Mouse (Mus musculus): ENCODE results near the gene Hagh. TPM values are rescaled to one million over a fixed set of nuclear protein-coding genes. Genes with fewer than 3 reads are reported as not detected.

Hagh gene
- total and polyA plus RNA-seq, 2 experiments from 2014 or later = 61.6 to 62.8 TPM

DNA sequence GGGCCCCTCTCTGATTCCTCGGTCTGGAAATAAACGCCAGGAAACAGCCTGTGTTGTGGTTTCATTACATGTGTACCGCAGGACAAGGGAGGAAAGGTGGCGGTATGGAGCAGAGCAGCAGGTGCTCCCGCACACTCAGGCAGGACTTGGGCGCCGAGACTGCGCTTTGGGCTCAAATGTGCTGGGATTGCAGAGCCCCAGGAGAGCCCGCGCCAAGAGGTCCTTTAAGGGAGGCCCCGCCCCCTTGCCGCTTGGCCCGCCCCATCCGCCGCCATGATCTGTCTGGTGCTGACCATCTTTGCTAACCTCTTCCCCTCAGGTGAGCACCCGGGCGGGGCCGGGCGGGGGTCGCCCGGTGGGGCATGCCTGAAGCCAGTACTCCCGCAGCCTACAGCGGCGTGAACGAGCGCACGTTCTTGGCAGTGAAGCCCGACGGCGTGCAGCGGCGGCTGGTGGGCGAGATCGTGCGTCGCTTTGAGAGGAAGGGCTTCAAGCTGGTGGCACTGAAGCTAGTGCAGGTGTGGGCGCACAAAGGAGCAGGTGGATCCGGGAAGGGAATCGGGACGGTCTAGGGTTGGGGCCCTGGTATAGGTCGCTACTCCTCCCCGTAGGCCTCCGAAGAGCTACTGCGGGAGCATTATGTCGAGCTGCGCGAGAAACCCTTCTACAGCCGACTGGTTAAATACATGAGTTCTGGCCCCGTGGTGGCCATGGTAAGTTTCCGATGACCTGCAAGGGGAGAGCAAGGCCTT is 56.5 kb downstream of the Hagh start, which contains the start of gene Nme3:
Gene Nme3, plus strand, starts transcription at position 260 of the 752 bp plus-strand sequence.
- peak; percentile 74 for DNase-seq
- peak; percentile 69 for ATAC-seq
- peak; percentile 49 for TF ChIP-seq CTCF (IDR thresholded peaks at IDR 0.05; ENCODE audit: low read depth)
- H3K27ac ChIP-seq (ENCODE audit: low read depth, low read length) = peak within 1 kb of the TSS; percentile 90
- H3K9ac ChIP-seq = peak within 1 kb of the TSS; percentile 91
- peaks cover 64% of the 10 kb centered on the region for H3K36me3 ChIP-seq (ENCODE audit: insufficient read depth)
- peak within 1 kb of the TSS; percentile 97 for H3K4me2 ChIP-seq (ENCODE audit: low read depth)
- peak within 1 kb of the TSS; percentile 77 for H3K4me3 ChIP-seq (ENCODE audit: low read depth, low read length)
- WGBS = 2% methylated on average over 50 of the region's 50 CpGs
- H3K27me3 ChIP-seq (ENCODE audit: insufficient read depth, low read length) = no peaks in the 10 kb centered on the region
- no peaks in the 10 kb centered on the region for H3K9me3 ChIP-seq (ENCODE audit: low read length)
- peaks cover 20% of the 10 kb centered on the region for H3K4me1 ChIP-seq (ENCODE audit: insufficient read depth)

DNA sequence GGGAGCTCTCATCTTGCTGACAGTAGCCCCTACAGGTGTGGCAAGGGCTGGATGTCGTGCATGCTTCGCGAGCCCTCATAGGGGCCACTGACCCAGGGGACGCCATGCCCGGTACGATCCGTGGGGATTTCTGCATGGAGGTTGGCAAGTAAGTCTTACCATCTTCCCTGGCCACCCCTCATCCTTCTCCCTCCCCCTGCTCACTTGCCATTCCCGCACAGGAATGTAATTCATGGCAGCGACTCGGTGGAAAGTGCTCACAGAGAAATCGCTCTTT is 57.0 kb downstream of the Hagh start:
- Histone ChIP-seq H3K9ac (peak overlapping the region; percentile 91), H3K27me3 (ENCODE audit: insufficient read depth, low read length) (no peaks in the 10 kb centered on the region), H3K4me2 (ENCODE audit: low read depth) (peak overlapping the region; percentile 97), H3K36me3 (ENCODE audit: insufficient read depth) (peaks cover 64% of the 10 kb centered on the region), H3K27ac (ENCODE audit: low read depth, low read length) (peak overlapping the region; percentile 90), H3K4me3 (ENCODE audit: low read depth, low read length) (peak overlapping the region; percentile 77), H3K9me3 (ENCODE audit: low read length) (no peaks in the 10 kb centered on the region), H3K4me1 (ENCODE audit: insufficient read depth) (peaks cover 20% of the 10 kb centered on the region)
- WGBS = 36% methylated on average over 11 of the region's 11 CpGs
- no peak for DNase-seq
- ATAC-seq = no peak
- no peak for TF ChIP-seq CTCF (IDR thresholded peaks at IDR 0.05; ENCODE audit: low read depth)

DNA sequence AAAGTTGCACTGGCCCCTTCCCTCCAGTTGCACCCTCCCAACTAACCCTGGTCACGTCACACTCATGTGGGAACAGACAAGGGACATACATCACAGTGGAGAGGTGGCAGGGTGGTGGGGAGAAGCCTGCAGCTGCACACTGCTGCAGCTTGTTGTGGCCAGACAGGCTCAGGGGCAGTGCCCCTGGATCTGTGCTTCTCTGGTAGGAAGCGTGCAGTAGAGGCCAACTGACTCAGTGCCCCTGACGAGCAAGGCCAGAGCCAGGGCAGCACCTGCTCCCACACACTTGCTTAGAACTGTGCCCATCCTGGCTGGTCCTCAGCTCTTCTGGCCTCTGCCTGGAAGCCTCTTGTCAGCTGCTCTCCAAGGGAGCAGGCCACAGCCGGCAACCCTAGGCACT is 57.7 kb downstream of the Hagh start:
- Histone ChIP-seq H3K9me3 (ENCODE audit: low read length) (no peaks in the 10 kb centered on the region), H3K27ac (ENCODE audit: low read depth, low read length) (no peak overlapping the region), H3K36me3 (ENCODE audit: insufficient read depth) (peaks cover 64% of the 10 kb centered on the region), H3K27me3 (ENCODE audit: insufficient read depth, low read length) (no peaks in the 10 kb centered on the region), H3K9ac (0 out of 2 replicates have a peak overlapping the region, but pooled peaks have one; percentile 14), H3K4me1 (ENCODE audit: insufficient read depth) (peaks cover 20% of the 10 kb centered on the region), H3K4me2 (ENCODE audit: low read depth) (peak overlapping the region; percentile 97), H3K4me3 (ENCODE audit: low read depth, low read length) (no peak overlapping the region)
- TF ChIP-seq CTCF (IDR thresholded peaks at IDR 0.05; ENCODE audit: low read depth) = no peak
- WGBS = 78% methylated on average over 4 of the region's 4 CpGs
- ATAC-seq (no peak), DNase-seq (no peak)

DNA sequence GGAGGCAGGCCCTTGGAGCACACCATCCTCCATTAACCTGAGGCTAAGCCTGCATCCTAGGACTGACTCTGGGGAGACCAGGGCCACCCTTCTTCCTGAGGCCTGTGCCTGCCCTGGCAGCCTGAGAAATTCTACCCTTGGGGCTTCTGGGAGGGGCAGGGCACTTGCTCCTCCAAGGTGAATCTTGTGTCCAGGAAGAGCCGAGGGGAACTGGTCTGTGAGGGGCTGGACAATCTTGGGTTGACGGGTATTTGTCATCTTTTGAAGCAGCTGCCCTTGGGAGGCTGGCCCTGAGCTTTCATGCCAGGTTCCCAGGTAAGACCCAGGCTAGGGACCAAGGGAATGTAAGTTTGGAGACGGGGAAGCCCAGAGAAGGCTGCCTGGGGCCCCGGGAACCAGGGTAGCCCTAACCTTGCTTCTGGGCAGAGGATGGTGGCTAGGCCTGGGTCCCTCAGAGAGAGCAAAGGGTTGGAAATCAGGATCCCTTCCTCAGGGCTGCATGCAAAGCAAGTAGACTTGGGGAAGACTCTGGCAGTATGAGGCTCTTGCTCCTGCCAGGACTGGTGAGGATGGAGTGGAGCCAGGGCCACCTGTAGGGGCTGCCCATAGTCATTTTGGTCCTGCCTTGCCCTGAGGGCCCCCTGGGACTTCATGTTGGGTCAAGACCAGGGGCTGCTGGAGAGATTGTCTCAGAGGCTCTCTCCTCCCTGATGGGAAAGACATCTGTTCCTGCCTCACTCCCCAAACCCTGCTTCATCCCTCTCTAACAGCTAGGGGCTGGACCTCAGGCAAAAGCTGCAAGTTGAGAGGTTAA is 58.3 kb downstream of the Hagh start:
- H3K4me2 ChIP-seq (ENCODE audit: low read depth) = no peak overlapping the region
- 79% methylated on average over 4 of the region's 4 CpGs for WGBS
- TF ChIP-seq CTCF (IDR thresholded peaks at IDR 0.05; ENCODE audit: low read depth) = no peak
- DNase-seq (no peak), ATAC-seq (no peak)
- no peaks in the 10 kb centered on the region for H3K27me3 ChIP-seq (ENCODE audit: insufficient read depth, low read length)
- no peaks in the 10 kb centered on the region for H3K9me3 ChIP-seq (ENCODE audit: low read length)
- no peak overlapping the region for H3K27ac ChIP-seq (ENCODE audit: low read depth, low read length)
- H3K4me1 ChIP-seq (ENCODE audit: insufficient read depth) = peaks cover 20% of the 10 kb centered on the region
- H3K9ac ChIP-seq = no peak overlapping the region
- H3K36me3 ChIP-seq (ENCODE audit: insufficient read depth) = peaks cover 64% of the 10 kb centered on the region
- H3K4me3 ChIP-seq (ENCODE audit: low read depth, low read length) = no peak overlapping the region

DNA sequence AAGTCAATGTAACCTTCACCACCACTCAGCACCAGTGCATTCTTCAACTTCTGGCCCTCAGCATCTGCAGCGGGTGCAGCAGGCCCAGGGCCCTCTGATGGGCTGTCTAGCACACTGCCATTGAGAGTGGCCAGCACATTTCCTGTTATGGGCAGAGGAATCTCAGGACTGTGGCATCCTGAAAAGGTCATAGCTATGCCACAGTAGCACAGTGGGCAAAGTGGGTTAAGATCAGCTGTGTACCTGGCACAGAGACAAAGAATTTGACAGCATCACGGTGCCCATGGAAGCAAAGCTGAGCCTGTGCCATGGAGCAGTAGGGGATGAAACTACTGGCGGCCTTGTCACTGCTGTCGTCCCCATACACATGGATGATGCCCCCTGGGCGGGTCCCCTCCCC is 59.2 kb downstream of the Hagh start:
- H3K36me3 ChIP-seq (ENCODE audit: insufficient read depth) = peaks cover 67% of the 10 kb centered on the region
- TF ChIP-seq CTCF (IDR thresholded peaks at IDR 0.05; ENCODE audit: low read depth) = no peak
- no peak for ATAC-seq

DNA sequence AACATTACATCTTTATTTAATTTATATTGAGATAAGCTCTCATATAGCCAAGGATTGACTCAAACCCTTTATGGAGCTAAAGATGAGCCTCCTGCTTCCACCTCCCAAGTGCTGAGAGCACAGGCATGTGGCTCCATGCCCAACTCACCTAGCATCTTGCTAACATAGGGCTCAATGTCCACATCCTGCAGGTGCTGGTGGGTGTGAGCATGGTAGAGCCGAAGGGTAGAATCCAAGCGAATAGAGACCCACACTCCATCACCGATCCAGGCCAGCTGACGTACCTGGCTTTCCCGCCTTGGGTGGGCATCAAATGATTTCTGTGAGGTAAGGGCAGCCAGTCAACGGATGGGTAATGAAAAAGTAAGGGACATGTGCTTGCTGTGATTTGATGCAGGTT is 60.1 kb downstream of the Hagh start:
- no peak overlapping the region for H3K4me3 ChIP-seq (ENCODE audit: low read depth, low read length)
- 96% methylated on average over 6 of the region's 6 CpGs for WGBS
- no peak overlapping the region for H3K4me2 ChIP-seq (ENCODE audit: low read depth)
- H3K36me3 ChIP-seq (ENCODE audit: insufficient read depth) = peaks cover 76% of the 10 kb centered on the region
- no peak for TF ChIP-seq CTCF (IDR thresholded peaks at IDR 0.05; ENCODE audit: low read depth)
- no peak overlapping the region for H3K27ac ChIP-seq (ENCODE audit: low read depth, low read length)
- H3K4me1 ChIP-seq (ENCODE audit: insufficient read depth) = peaks cover 11% of the 10 kb centered on the region
- no peaks in the 10 kb centered on the region for H3K9me3 ChIP-seq (ENCODE audit: low read length)
- H3K27me3 ChIP-seq (ENCODE audit: insufficient read depth, low read length) = no peaks in the 10 kb centered on the region
- no peak for ATAC-seq
- H3K9ac ChIP-seq = no peak overlapping the region
- DNase-seq = no peak

More for the DNA sequence above, 59.2 kb downstream of the Hagh start:
- Histone ChIP-seq H3K4me3 (ENCODE audit: low read depth, low read length) (no peak overlapping the region), H3K27me3 (ENCODE audit: insufficient read depth, low read length) (no peaks in the 10 kb centered on the region), H3K4me2 (ENCODE audit: low read depth) (no peak overlapping the region), H3K9ac (no peak overlapping the region), H3K27ac (ENCODE audit: low read depth, low read length) (no peak overlapping the region), H3K9me3 (ENCODE audit: low read length) (no peaks in the 10 kb centered on the region), H3K4me1 (ENCODE audit: insufficient read depth) (peaks cover 13% of the 10 kb centered on the region)
- DNase-seq = no peak
- WGBS = 75% methylated on average over 5 of the region's 5 CpGs

DNA sequence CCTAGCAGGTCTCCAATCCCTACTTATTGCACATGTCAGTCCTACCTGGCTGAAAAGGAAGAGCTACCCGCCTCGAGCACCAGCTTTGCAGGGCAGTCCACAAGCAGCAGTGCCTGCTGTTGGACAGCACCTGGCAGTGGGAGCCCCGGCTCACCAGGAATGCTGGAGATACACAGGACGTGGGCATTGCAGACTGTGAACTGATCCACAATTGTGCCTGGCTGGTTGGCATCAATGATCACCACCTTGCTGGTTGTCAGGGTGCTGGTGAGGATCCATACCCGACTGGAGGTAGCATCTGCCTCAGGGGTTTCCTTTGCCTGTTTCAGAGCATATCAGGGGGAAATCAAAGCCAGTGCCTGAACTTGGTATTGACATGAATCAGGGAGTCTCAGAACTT is 62.2 kb downstream of the Hagh start:
- no peak for DNase-seq
- H3K4me3 ChIP-seq (ENCODE audit: low read depth, low read length) = no peak overlapping the region
- peaks cover 2% of the 10 kb centered on the region; the same call in 1 of the 2 replicates for H3K4me1 ChIP-seq (ENCODE audit: insufficient read depth)
- no peak for TF ChIP-seq CTCF (IDR thresholded peaks at IDR 0.05; ENCODE audit: low read depth)
- no peak overlapping the region for H3K4me2 ChIP-seq (ENCODE audit: low read depth)
- H3K9ac ChIP-seq = no peak overlapping the region
- ATAC-seq = no peak
- H3K27me3 ChIP-seq (ENCODE audit: insufficient read depth, low read length) = no peaks in the 10 kb centered on the region
- peaks cover 97% of the 10 kb centered on the region for H3K36me3 ChIP-seq (ENCODE audit: insufficient read depth)
- no peak overlapping the region for H3K27ac ChIP-seq (ENCODE audit: low read depth, low read length)
- H3K9me3 ChIP-seq (ENCODE audit: low read length) = no peaks in the 10 kb centered on the region
- WGBS = 92% methylated on average over 5 of the region's 5 CpGs
